Mouse (Mus musculus): Measurements from ENCODE around the gene Grap2.

DNA sequence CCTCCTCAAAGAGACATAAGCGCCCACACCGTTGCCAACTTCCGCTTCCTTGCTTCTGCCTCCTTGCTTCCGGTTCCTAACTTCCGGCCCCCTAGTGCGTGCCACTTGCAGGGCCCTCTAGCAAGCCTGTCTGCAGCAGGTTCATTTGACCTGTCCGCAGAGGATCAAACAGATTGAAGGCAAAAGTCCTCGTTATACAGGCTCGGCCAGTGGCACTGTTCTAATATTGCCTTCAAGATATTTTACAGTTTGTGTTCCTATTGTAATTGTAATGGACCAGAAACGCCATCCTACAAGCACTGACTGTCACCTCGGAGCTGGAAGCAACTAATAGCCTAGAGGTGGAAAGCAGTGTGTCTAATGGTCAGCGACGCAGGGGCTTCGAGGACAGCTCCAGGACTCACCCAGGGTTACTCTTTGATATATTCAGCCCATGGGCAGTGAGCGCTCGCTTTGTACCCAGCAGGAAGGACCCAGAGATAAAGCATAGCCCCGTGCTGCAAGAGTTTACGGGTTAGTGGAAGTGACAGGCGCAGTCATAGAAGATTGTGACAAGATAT is 7.2 kb upstream of the Grap2 start, which contains the start of gene Enthd1:
- no peak for TF ChIP-seq POLR2A (IDR thresholded peaks at IDR 0.05; ENCODE audit: control insufficient read depth in 1 of 2, insufficient read depth in 1 of 2, low read depth in 1 of 2, low read length in 2 of 2, poor library complexity in 1 of 2)
- TF ChIP-seq CHD1 (IDR thresholded peaks at IDR 0.05; ENCODE audit: low read depth, low read length), result no peak

All from MEL (cell line).